Mouse (Mus musculus) cerebral cortex, adult 2 months (tissue): Measurements from ENCODE around the gene Cdc27.

ENCODE experiments used
- WGBS: fragments of 180-500 bp; shearing (Covaris S2); methylation state at CpG from one replicate; pipeline ENCODE4 v1.1.7; 2018; 5-methylcytosine and 5-hydroxymethylcytosine counted together

Gene Cdc27

DNA sequence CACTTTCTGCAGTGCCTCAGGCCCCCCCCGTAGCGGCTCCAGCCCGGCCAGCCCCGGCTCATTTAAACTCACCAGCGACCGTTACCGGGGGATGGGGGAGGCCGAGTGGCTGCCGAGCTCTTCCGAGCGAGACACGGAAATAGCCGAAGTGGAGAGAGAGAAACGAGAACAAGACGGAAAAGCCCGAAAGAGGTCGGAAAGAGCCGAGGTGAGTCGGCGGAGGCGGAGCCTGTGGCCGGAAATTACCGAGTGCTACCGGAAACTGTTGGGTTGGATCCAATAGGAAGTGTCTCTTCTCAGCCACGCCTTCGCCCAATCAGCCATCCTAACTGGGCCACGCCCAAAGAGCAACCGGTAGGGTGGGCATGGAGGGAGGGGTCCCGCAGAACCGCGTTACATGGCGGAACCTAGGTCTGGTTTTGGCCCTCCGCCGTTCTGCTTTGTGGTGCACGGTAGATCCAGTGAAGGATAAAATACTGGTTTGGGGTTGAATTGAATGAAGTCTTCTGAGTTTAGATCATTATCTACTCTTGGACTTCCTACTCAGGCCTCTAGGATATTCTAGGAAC lies at the start of gene Cdc27, which contains the start of gene Myl4:
Cdc27 (minus strand) TSS at position 215 of the 569 bp plus-strand sequence.
Myl4 (plus strand) TSS at position 258 of the 569 bp plus-strand sequence.
- WGBS = under 1% methylated on average over 35 of the region's 35 CpGs

GRCm38 (mm10) chr11:104599265-104599945 lies 49.0 kb upstream of the Cdc27 start:
- 64% methylated on average over 13 of the region's 13 CpGs for WGBS

GRCm38 (mm10) chr11:104596365-104596764 lies 45.9 kb upstream of the Cdc27 start:
- WGBS = 85% methylated on average over 10 of the region's 10 CpGs

GRCm38 (mm10) chr11:104592066-104592835 lies 41.8 kb upstream of the Cdc27 start:
- 86% methylated on average over 13 of the region's 13 CpGs for WGBS

- WGBS = 2% methylated on average over 8 of the region's 8 CpGs
These were observed 39.7 kb upstream of the Cdc27 start for GRCm38 (mm10) chr11:104590148-104590547.

GRCm38 (mm10) chr11:104589570-104589969 lies 39.1 kb upstream of the Cdc27 start:
- WGBS = 77% methylated on average over 1 of the region's 1 CpGs

DNA sequence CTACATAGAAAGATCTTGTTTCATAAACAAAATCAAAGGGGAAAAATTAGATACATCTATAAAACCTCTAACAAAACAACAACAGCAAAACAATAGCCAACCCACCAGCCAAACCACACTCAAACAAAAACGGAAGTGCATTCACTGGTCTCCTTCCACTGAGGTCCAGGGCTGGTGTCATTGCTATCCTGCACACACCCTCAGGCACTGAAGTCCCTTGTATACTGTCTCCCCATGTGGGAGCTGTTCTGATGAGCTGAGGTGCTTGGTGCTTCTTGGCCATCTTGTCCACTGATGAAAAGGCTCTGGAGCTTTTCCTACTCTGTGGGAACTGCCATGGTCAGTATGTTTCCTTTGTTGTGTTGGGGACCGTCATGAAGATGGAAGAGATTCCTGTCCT lies 38.1 kb upstream of the Cdc27 start:
- 98% methylated on average over 2 of the region's 2 CpGs for WGBS

GRCm38 (mm10) chr11:104587904-104588303 lies 37.5 kb upstream of the Cdc27 start:
- 94% methylated on average over 9 of the region's 9 CpGs for WGBS

DNA sequence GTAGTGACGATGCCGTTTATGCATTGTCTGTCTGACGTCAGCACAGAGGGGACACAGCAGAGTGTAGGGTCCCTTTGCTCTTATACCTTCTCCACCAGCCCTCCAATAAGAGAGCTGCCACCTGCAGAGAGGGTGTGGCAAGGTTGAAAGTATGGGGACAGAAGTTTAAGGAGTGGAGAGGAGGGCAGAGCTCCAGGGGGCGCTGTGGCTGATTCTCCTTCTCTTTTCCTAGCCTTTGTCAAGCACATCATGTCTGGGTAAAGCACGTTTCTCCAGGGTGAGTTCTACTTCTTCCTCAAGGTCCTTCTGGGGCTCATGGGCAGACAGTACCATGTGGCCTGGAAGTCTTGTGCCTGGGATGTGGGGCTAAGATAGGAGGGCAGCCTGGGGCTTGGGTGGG lies 35.1 kb upstream of the Cdc27 start:
- 90% methylated on average over 5 of the region's 5 CpGs for WGBS

GRCm38 (mm10) chr11:104582630-104583364 lies 32.4 kb upstream of the Cdc27 start:
- 73% methylated on average over 13 of the region's 13 CpGs for WGBS

- WGBS = 86% methylated on average over 2 of the region's 2 CpGs
These were observed 31.8 kb upstream of the Cdc27 start for GRCm38 (mm10) chr11:104582308-104582606.

GRCm38 (mm10) chr11:104581446-104582307 lies 31.3 kb upstream of the Cdc27 start:
- 45% methylated on average over 18 of the region's 18 CpGs for WGBS

GRCm38 (mm10) chr11:104580606-104581005 lies 30.2 kb upstream of the Cdc27 start:
- WGBS = 76% methylated on average over 5 of the region's 5 CpGs

GRCm38 (mm10) chr11:104580091-104580490 lies 29.7 kb upstream of the Cdc27 start:
- WGBS = 51% methylated on average over 6 of the region's 6 CpGs

DNA sequence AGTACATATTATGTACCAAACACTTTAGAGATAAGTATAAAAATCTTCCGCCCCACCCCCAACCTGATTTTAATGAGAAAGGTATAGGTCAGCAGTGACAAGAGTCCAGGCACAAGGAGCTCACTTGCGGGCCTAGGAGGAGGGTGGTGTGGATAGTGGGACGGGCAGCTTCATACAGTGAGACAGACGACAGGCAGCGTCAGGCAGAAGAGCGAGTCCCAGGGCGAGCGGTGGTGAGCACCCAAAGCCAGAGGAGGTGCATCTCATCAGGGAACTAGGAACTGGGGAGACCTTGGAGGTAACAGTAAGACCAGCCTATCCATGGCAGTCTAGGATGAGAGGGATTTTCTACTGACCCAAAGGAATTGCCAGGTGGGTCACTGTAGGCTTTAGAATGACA lies 29.2 kb upstream of the Cdc27 start:
- 95% methylated on average over 8 of the region's 8 CpGs for WGBS

DNA sequence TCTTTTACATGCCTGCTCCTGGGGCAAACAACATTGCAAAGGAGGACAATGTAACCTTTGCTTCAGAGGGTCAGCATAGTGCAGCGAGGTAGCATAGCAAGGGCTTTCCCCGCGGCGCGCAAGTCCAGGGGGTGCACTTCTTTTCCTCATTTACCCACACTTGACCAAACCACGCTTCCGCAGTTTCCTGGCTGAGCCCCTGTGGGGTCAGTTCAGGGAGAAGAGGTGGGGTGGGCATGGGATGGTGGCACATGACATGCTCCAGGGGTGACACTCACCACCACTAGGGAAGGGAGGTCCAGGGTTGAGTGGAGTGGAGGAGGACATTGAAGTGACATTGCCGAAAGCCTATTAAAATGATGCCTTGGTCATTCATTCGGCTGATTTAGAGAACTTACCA lies 28.7 kb upstream of the Cdc27 start:
- 89% methylated on average over 9 of the region's 9 CpGs for WGBS

- 72% methylated on average over 5 of the region's 5 CpGs for WGBS
These were observed 27.7 kb upstream of the Cdc27 start for GRCm38 (mm10) chr11:104578074-104578473.

DNA sequence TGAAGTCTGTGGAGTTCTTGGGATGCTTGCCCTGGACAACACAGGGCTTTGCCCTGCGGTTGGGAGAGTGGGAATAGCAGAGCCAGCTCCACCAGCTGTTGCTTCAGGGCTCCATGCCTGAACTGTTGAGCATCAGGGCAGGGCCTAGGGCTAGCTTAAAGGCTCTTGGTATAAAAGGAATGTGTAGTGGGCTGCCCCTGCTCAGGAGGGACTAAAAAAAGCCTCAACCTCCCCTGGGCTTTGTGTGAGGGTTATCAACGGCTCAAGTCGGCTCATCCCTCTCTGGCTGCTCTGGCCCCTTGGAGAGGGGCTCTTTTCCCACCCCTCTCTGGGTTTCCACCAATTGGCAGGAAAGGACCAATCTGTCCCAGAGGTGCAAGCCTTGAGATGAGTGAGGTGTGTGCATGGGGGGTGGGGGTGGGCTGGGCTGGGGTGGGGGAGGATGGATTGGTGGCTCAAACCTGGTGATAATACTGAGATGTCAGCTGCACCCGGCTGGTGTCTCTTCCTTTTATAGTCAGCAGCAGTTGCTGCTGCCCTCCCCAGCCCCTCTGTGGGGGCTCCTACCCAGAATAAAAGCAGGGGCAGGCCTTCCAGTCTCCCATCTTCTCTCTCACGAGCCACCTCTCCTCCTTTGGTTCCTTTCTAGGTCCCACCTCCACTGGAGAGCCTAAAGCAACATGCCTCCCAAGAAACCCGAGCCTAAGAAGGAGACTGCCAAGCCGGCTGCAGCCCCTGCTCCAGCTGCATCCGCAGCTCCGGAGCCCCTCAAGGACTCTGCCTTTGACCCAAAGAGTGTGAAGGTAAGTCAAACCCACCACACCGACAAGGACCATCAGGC lies 26.6 kb upstream of the Cdc27 start:
- 71% methylated on average over 10 of the region's 10 CpGs for WGBS

- WGBS = 59% methylated on average over 2 of the region's 2 CpGs
These were observed 22.1 kb upstream of the Cdc27 start for GRCm38 (mm10) chr11:104572566-104572965.

DNA sequence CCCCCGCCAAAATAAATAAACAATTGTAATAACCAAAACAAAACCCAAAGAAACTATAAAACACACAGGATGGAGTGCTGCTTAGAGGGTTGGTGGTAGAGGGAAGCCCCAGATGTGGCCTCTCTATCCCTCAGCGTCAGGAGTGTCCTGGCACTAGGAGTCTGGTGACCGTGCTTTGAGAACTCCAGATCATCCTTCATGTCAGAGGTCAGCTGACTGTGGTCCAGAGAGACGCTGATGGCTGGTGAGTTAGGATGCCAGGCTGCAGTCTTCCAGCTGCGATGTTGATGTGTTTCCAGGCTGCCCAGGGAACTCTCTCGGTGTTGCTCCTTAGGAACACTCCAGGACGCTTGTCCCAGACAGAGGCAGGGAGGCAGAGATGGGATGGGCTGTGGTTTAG lies 21.7 kb upstream of the Cdc27 start:
- 72% methylated on average over 7 of the region's 7 CpGs for WGBS
